Mouse (Mus musculus): Measurements from ENCODE around the gene Csnk1e. TPM values are rescaled to one million over a fixed set of nuclear protein-coding genes. Genes with fewer than 3 reads are reported as not detected.
A peak's percentile ranks its signal among the peaks of the same experiment; 100 is the strongest.

The Csnk1e gene
- polyA plus RNA-seq, 1 experiment from 2014 or later: 170 TPM

DNA sequence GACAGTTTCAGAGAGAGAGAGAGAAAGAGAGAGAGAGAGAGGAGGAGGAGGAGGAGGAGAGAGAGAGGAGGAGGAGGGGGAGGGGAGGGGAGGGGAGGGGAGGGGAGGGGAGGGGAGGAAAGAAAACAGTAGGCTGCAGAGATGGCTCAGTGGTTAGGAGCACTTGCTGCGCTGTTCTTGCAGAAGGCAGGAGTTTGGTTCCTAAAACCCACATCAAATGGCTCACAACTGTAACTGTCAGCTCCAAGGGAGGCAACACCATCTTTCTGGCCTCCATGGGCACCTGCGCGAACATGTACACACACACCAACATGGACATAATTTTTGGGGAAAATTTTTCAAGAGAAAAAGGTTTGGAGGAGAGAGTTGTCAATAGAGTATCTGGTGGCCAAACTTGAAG lies 42.2 kb downstream of the Csnk1e start:
- DNase-seq (ENCODE audit: low spot score): no peak
- 97% methylated on average over 3 of the region's 3 CpGs for WGBS
- Histone ChIP-seq H3K9me3 (replicated peaks) (no peaks in the 10 kb centered on the region), H3K36me3 (peaks cover 21% of the 10 kb centered on the region), H3K27me3 (ENCODE audit: low read depth, poor library complexity, severe bottlenecking) (no peaks in the 10 kb centered on the region), H3K27ac (no peak overlapping the region), H3K4me1 (peaks cover 23% of the 10 kb centered on the region), H3K4me3 (no peak overlapping the region)

DNA sequence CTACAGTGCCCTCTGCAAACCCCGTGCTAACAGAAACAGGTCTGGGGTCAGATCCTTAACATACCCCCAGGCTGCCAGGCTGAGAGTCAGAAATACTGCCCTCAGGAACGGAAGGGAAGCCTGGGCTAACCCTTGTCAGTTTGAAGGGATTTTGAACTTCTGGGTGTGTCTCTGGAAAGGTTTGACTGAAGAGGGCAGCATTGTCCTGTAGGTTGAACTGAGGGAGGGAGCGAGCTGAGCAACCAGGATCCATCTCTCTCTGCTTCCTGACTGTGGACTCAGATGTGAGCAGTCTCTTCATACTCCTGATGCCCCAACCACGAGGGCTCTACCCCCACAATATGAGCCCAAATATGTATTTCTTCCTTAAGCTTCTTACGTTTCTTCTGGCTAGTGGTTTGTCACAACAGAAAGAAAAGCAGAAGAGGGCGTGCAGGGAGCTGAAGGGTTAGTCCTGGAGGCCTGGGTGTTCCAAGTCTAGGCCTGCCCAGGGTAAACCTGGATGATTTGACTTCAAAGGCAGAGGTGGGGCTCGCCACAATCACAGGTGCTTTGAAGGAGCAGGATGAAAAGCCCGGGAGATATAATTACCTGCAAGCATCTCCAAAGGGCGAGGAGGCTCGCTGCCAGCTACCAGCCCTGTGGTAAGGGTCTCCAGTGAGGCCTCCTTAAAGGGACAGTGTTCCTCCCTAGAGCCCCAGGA lies 43.9 kb downstream of the Csnk1e start:
- peaks cover 26% of the 10 kb centered on the region for H3K4me1 ChIP-seq
- no peak overlapping the region for H3K27ac ChIP-seq
- no peaks in the 10 kb centered on the region for H3K27me3 ChIP-seq (ENCODE audit: low read depth, poor library complexity, severe bottlenecking)
- no peak for DNase-seq (ENCODE audit: low spot score)
- H3K36me3 ChIP-seq: peaks cover 6% of the 10 kb centered on the region
- H3K9me3 ChIP-seq (replicated peaks): no peaks in the 10 kb centered on the region
- H3K4me3 ChIP-seq: no peak overlapping the region
- 64% methylated on average over 10 of the region's 10 CpGs for WGBS

GRCm38 (mm10) chr15:79409077-79409573 lies 46.2 kb downstream of the Csnk1e start:
- Histone ChIP-seq H3K27me3 (ENCODE audit: low read depth, poor library complexity, severe bottlenecking) (no peaks in the 10 kb centered on the region), H3K36me3 (no peaks in the 10 kb centered on the region), H3K9me3 (replicated peaks) (no peaks in the 10 kb centered on the region), H3K27ac (no peak overlapping the region), H3K4me3 (no peak overlapping the region), H3K4me1 (peaks cover 33% of the 10 kb centered on the region)
- 91% methylated on average over 4 of the region's 4 CpGs for WGBS
- DNase-seq (ENCODE audit: low spot score): no peak

DNA sequence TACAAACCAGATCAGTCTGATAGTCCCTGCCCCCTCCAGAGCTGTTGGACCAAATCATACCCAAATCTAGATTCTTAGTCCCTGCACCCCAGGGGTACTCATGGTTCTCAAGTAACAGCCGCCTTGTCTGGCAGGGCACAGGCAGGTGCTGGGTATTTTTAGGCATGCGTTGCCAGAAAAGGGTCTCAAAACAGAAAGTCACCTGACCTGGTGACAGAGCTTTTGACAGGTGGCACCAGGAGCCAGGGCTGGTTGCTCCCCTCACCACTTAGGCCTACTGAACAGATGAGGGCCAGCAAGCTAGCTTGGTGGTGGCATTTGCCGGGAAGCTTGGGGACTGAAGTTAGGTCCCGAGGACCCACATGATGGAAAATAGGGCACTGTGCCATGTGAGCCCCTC lies 48.8 kb downstream of the Csnk1e start:
- H3K4me3 ChIP-seq: no peak overlapping the region
- H3K9me3 ChIP-seq (replicated peaks): no peaks in the 10 kb centered on the region
- no peaks in the 10 kb centered on the region for H3K27me3 ChIP-seq (ENCODE audit: low read depth, poor library complexity, severe bottlenecking)
- DNase-seq (ENCODE audit: low spot score): no peak
- H3K4me1 ChIP-seq: peaks cover 36% of the 10 kb centered on the region
- WGBS: 81% methylated on average over 4 of the region's 4 CpGs
- no peak overlapping the region for H3K27ac ChIP-seq
- no peaks in the 10 kb centered on the region for H3K36me3 ChIP-seq

GRCm38 (mm10) chr15:79404277-79404676 lies 51.1 kb downstream of the Csnk1e start:
- no peak for DNase-seq (ENCODE audit: low spot score)
- Histone ChIP-seq H3K9me3 (replicated peaks) (no peaks in the 10 kb centered on the region), H3K27ac (no peak overlapping the region), H3K27me3 (ENCODE audit: low read depth, poor library complexity, severe bottlenecking) (no peaks in the 10 kb centered on the region), H3K4me1 (peaks cover 59% of the 10 kb centered on the region), H3K36me3 (0 out of 2 replicates have a peak, but pooled peaks cover 2% of the 10 kb centered on the region), H3K4me3 (no peak overlapping the region)
- WGBS: 44% methylated on average over 1 of the region's 1 CpGs

- 0 out of 2 replicates have a peak, but pooled peaks cover 3% of the 10 kb centered on the region for H3K36me3 ChIP-seq
- H3K9me3 ChIP-seq (replicated peaks): no peaks in the 10 kb centered on the region
- H3K4me1 ChIP-seq: peaks cover 60% of the 10 kb centered on the region
- no peaks in the 10 kb centered on the region for H3K27me3 ChIP-seq (ENCODE audit: low read depth, poor library complexity, severe bottlenecking)
- H3K4me3 ChIP-seq: peak overlapping the region; percentile 84
- DNase-seq (ENCODE audit: low spot score): no peak
- WGBS: 17% methylated on average over 9 of the region's 9 CpGs
- H3K27ac ChIP-seq: peak overlapping the region; percentile 91; the same call in 1 of the 2 replicates
Measured at GRCm38 (mm10) chr15:79403763-79404210, 51.6 kb downstream of the Csnk1e start.

DNA sequence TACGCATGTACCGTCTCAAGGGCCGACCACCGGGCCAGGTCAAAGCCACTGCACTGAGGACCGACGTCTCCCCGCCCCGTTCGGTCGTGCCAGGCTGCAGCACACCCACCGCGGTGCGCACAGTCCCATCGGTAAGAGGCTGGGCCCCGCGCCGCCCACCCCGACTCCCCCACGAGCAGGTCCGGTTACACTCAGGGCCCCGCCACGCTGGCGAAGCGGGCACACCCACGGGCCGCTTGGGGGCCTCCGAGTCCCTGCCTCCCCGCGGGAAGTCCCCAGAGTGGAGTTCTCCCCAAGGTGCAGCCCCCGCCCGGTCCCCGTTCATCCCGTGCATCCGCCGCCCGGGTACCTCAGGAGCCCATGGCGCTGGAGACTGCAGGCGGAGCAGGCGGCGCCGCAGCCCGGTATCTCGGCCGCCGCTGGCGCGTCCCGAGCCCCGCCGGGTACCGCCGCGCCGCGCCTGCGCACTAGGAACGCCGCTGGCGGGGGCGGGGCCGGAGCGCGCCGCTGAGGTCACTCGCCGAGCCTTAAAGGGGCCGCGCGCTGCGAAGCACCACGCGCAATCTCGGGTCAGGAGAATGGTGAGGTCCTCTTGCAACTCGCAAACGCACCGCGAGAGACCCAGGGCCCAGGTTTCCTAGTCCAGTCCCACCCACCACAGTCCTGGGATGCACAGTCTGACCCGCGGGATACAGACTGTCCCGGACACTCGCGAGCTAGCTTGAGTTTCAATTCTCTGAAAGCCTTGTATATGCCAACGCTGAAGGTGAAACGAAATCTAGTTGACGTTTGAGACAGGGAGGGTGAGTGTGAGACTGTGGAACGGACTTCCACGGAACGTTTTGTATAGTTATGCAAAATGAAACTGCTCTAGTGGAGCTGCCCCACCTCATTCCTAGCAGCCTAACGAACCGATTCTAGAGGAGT lies 52.3 kb downstream of the Csnk1e start, which contains the start of gene Tmem184b:
Gene Tmem184b, minus strand, starts transcription at position 734 of the 927 bp plus-strand sequence.
- peak; percentile 89 for DNase-seq (ENCODE audit: low spot score)
- WGBS: under 1% methylated on average over 85 of the region's 90 CpGs
- no peaks in the 10 kb centered on the region for H3K9me3 ChIP-seq (replicated peaks)
- no peaks in the 10 kb centered on the region for H3K27me3 ChIP-seq (ENCODE audit: low read depth, poor library complexity, severe bottlenecking)
- peak within 1 kb of the TSS; percentile 84 for H3K4me3 ChIP-seq
- H3K36me3 ChIP-seq: peaks cover 7% of the 10 kb centered on the region; the same call in 1 of the 2 replicates
- H3K27ac ChIP-seq: peak within 1 kb of the TSS; percentile 91
- peaks cover 60% of the 10 kb centered on the region for H3K4me1 ChIP-seq

DNA sequence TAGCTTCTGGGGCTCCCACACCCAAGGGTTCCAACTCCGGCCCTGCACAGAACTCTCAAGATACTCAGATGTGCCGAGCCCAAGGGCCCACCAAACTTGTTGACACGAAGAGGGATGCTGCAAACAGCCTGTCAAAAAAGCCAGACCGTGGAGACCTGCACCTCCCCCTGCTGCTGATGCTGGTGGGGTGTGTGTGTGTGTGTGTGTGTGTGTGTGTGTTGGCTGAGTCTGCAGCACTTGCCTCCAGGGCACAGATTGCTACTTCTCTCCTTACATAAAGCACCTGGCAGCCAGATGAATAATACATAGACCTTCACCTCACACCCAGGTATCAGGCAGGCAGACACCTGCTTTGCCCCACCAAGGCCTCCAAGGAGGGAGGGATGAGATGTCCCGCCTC lies 53.2 kb downstream of the Csnk1e start:
- H3K4me3 ChIP-seq: peak overlapping the region; percentile 84
- 28% methylated on average over 5 of the region's 5 CpGs for WGBS
- H3K9me3 ChIP-seq (replicated peaks): no peaks in the 10 kb centered on the region
- peak overlapping the region; percentile 91 for H3K27ac ChIP-seq
- DNase-seq (ENCODE audit: low spot score): peak; percentile 52
- H3K36me3 ChIP-seq: peaks cover 14% of the 10 kb centered on the region
- no peaks in the 10 kb centered on the region for H3K27me3 ChIP-seq (ENCODE audit: low read depth, poor library complexity, severe bottlenecking)
- H3K4me1 ChIP-seq: peaks cover 60% of the 10 kb centered on the region

DNA sequence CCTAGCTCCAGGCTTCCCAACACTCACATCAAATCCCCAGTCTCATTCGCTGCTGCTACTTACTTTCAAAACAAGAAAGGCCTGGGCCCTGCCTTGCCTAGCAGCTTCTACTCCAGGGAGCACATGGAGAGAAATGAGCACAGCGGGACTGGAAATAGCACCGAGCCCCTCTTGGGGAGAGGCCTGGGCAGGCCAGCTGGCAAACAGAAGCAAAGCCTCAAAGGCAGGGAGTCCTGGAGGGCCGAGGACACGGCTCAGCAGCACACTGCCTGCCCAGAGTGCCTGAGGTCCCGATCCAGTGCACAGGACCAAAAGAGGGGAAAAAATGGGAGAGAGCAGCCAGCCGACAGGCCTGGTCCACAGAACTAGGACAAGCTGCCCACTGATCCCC lies 54.4 kb downstream of the Csnk1e start:
- 63% methylated on average over 7 of the region's 7 CpGs for WGBS
- no peak for DNase-seq (ENCODE audit: low spot score)
- Histone ChIP-seq H3K27ac (peak overlapping the region; percentile 68), H3K4me1 (peaks cover 55% of the 10 kb centered on the region), H3K4me3 (peak overlapping the region; percentile 15; the same call in 1 of the 2 replicates), H3K36me3 (peaks cover 26% of the 10 kb centered on the region), H3K27me3 (ENCODE audit: low read depth, poor library complexity, severe bottlenecking) (no peaks in the 10 kb centered on the region), H3K9me3 (replicated peaks) (no peaks in the 10 kb centered on the region)

GRCm38 (mm10) chr15:79400134-79400974 lies 55.0 kb downstream of the Csnk1e start:
- peaks cover 29% of the 10 kb centered on the region for H3K36me3 ChIP-seq
- peaks cover 55% of the 10 kb centered on the region for H3K4me1 ChIP-seq
- no peaks in the 10 kb centered on the region for H3K27me3 ChIP-seq (ENCODE audit: low read depth, poor library complexity, severe bottlenecking)
- whole genome bisulfite sequencing: 65% methylated on average over 6 of the region's 6 CpGs
- H3K27ac ChIP-seq: peak overlapping the region; percentile 68
- H3K9me3 ChIP-seq (replicated peaks): no peaks in the 10 kb centered on the region
- no peak overlapping the region for H3K4me3 ChIP-seq
- DNase-seq (ENCODE audit: low spot score): no peak

DNA sequence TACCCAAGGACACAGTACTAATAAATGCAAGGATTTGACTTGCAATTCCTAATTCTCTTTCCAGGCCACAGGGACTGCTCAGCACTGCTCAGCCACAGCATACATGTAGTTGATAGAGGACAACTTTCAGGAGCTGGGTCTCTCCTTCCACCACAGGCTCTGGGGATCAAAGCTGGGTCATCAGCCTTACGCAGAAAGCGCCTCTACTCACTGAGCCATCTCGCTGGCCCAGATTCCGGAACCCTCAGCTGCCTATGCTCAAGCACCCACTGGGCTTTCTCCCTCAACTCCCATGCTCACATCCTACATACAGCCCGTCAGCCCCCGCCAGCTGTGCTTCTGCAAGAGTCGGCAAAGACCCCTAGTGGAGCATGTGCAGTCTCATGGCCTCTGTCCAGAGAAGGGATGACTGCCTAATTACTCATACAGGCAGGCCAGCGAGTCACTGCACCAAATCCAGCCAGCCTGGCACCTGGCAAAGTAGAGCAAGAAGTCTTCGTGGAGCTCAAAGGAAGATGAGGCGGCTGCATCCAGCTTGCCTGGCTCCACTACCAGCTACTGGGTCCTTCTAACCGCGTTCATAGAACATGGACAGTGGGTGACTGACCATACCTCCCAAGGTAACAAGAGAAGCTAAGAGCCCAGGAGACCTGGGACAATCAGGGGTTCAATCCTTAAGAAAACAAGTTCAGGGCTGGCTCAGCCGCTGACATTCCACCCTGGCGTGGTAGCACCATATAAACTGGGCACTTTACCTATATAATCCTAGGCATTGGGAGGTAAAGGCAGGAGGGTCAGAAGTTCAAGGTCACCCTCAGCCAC lies 55.9 kb downstream of the Csnk1e start:
- Histone ChIP-seq H3K4me3 (no peak overlapping the region), H3K36me3 (peaks cover 34% of the 10 kb centered on the region), H3K27me3 (ENCODE audit: low read depth, poor library complexity, severe bottlenecking) (no peaks in the 10 kb centered on the region), H3K4me1 (peaks cover 56% of the 10 kb centered on the region), H3K9me3 (replicated peaks) (no peaks in the 10 kb centered on the region), H3K27ac (no peak overlapping the region)
- WGBS: 86% methylated on average over 14 of the region's 14 CpGs
- DNase-seq (ENCODE audit: low spot score): no peak

Measured in limb, embryonic 10.5 days (tissue).